Mouse (Mus musculus) WW6 (cell line): ENCODE results near the gene Stac2.

ENCODE experiments used
- DNase-seq: peaks from one replicate; pipeline ENCODE4 v3.0.0-alpha.2; 2013; ENCODE audit warnings: low read depth, low spot score

The Stac2 gene

GRCm38 (mm10) chr11:98052989-98053834, at the start of gene Stac2:
Gene Stac2, minus strand, starts transcription at chr11:98053462.
- DNase-seq, result no peak

GRCm38 (mm10) chr11:98101332-98101731, 48.1 kb upstream of the Stac2 start:
- no peak for DNase-seq

GRCm38 (mm10) chr11:98090583-98090982, 37.3 kb upstream of the Stac2 start:
- no peak for DNase-seq

GRCm38 (mm10) chr11:98088224-98088623, 35.0 kb upstream of the Stac2 start:
- no peak for DNase-seq

- no peak for DNase-seq
Observed at GRCm38 (mm10) chr11:98086574-98086973, 33.3 kb upstream of the Stac2 start.

GRCm38 (mm10) chr11:98086141-98086540, 32.9 kb upstream of the Stac2 start:
- DNase-seq, result no peak

GRCm38 (mm10) chr11:98082745-98083144, 29.5 kb upstream of the Stac2 start:
- DNase-seq, result no peak

- DNase-seq, result no peak
Observed at GRCm38 (mm10) chr11:98080450-98080849, 27.2 kb upstream of the Stac2 start.

- no peak for DNase-seq
Observed at GRCm38 (mm10) chr11:98077086-98077485, 23.8 kb upstream of the Stac2 start.

- DNase-seq, result no peak
Observed at GRCm38 (mm10) chr11:98075195-98075808, 22.0 kb upstream of the Stac2 start.

GRCm38 (mm10) chr11:98073442-98073841, 20.2 kb upstream of the Stac2 start:
- DNase-seq, result no peak

GRCm38 (mm10) chr11:98067255-98067654, 14.0 kb upstream of the Stac2 start:
- DNase-seq, result no peak

- DNase-seq, result no peak
Observed at GRCm38 (mm10) chr11:98066201-98066600, 12.9 kb upstream of the Stac2 start.

- DNase-seq, result no peak
Observed at GRCm38 (mm10) chr11:98061904-98062562, 8.8 kb upstream of the Stac2 start.

GRCm38 (mm10) chr11:98061441-98061840, 8.2 kb upstream of the Stac2 start:
- no peak for DNase-seq

GRCm38 (mm10) chr11:98060104-98060692, 6.9 kb upstream of the Stac2 start:
- DNase-seq, result no peak

GRCm38 (mm10) chr11:98059662-98060061, 6.4 kb upstream of the Stac2 start:
- DNase-seq, result no peak

- peak; percentile 88 for DNase-seq
Observed at GRCm38 (mm10) chr11:98057998-98058397, 4.7 kb upstream of the Stac2 start.

GRCm38 (mm10) chr11:98057466-98057865, 4.2 kb upstream of the Stac2 start:
- DNase-seq, result peak; percentile 75

GRCm38 (mm10) chr11:98052129-98052988, 903 bp downstream of the Stac2 start:
- no peak for DNase-seq

- DNase-seq, result no peak
Observed at GRCm38 (mm10) chr11:98051611-98052128, 1.6 kb downstream of the Stac2 start.
